Mouse (Mus musculus): ENCODE measurements around the gene Col13a1.

Col13a1 gene

DNA sequence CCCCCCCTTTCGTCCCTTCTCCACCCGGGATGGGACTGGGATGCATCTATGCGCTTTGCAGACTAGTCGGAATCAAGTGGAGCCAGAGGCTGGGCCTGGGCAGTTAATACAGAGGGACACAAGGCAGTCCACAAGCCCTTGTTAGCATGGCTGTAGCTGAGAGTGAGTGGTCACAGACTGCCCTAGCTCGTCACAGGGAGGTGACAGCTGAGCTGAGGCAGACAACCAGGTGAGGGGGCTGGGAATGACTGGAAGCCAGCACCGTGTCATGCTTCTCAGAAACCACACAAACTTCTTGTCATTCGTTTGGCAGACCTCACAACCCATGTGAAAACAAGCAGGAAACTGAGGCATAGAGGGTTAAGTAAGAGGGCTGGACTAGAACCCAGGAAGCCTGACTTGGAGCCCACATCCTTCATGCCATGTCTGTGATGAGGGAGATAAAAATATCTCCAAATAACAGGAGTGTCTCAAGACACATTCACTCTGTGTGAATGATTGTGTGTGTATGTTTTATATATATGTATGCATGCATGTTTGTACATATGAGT is 10.8 kb downstream of the Col13a1 start:
- DNase-seq (ENCODE audit: low spot score) = no peak

DNA sequence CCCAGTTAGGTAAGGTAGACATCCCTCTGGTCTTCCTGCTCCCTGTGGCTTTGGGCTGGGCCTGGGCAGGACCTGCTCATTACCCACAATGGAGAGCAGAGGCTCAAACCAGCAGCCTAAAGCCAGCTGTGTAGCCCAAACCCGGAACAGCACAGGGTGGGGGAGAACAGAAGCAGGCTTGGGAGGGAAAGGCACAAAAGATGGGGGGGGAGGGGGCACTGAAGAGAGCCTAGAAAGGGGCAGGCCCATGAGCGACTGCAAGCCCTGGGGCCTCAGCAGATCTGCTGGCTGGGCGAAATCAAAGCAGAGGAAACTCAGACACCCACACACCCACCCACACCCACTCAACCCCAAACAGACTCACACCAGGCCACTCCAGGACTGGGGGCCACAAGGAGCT is 11.7 kb downstream of the Col13a1 start:
- no peak for DNase-seq (ENCODE audit: low spot score)

DNA sequence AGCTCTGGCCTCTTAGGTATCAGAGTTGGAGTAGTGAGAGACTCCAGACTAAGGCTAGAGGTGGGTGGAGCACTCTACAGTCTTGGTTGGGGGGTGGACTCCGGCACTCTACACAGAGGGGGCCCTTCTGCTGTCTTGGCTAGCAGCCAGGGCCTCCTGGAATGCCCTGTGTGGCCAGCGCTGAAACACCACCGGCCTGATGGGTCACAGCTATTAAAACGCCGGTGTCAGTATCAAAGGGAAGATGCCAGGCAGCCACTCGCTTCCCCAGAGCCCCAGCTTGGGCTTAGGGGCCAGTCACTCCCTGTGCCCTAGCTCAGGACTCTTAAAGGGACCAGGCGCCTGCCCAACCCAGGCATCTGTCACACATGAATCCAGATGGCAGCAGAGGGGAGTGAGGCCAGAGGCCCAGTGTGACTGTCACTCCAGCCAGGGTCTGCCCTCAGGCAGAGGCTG is 13.5 kb downstream of the Col13a1 start:
- no peak for DNase-seq (ENCODE audit: low spot score)

DNA sequence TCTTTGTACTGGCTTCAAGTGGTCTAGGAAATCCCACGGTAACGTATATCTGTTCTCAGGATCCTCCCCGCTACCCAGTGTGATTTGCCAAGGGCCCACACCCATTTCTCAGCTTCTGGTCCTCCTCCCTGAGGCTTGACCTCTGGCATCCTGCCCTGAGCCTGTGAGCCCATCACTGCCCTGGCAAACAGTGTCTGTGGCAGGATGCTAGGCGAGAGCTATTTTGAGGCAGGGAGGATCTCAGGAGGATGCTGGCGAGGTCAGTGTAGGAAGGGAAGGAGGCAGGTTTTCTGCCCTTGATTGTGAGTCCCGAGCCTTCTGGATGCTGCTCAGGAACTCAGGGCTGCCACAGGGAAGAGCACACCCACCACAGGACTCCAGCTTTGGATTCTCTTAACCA is 22.2 kb downstream of the Col13a1 start:
- DNase-seq (ENCODE audit: low spot score) = no peak

DNA sequence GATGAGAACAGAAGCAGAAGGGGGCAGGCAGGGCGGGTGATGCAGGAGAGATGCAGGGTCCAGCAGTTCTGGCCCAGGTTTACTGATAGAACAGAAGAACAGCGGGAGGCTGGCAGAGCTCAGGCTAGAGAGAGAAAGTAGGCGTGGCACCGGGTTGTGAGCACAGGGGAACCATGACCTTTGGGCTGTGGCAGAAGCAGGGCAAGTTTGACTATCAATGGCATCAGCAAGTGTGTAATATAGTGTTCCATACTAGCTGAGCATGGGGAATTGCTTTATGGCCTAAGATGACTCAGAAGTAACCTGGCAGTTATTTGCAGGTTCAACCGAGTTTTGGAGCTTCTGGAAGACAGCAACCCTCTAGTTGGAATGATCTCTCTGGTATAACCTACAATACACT is 25.0 kb downstream of the Col13a1 start:
- no peak for DNase-seq (ENCODE audit: low spot score)

DNA sequence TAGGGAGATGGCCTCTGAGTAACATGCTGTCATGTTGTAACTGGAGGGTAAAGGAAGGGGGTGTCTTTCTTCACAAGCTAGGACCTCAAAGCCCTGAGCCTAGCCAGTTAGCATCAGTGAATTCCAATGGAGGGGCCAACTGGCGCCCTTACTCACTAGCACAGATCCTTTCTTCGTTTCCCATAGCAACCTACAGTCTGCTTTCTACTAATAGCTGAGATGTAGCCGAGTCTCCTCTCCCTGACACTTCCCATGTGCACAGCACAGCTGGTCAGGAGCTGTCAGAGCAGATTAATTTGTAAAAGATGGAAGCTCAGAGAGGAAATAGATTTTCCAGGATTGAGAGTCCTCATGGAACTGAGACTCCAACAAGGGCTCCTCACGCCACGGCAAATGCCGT is 29.4 kb downstream of the Col13a1 start:
- no peak for DNase-seq (ENCODE audit: low spot score)

DNA sequence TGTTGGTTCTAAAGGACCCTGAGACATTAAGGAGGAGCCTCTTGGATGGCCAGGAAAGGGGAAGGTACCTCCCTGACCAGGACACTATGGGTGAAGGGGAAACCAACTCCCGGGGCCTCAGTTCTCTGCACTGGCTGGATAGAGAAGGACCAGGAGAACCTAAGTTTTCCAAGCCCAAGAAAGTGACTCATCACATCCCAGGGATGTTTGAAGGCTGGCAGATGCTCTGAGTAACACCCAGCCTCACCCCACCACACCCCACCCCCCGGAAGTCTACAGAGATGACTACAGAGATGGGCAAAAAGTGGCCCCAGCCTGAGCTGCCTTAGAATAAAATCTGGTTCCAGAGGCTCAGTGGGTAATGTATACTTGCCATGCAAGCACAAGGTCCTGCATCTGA is 34.5 kb downstream of the Col13a1 start:
- no peak for DNase-seq (ENCODE audit: low spot score)

DNA sequence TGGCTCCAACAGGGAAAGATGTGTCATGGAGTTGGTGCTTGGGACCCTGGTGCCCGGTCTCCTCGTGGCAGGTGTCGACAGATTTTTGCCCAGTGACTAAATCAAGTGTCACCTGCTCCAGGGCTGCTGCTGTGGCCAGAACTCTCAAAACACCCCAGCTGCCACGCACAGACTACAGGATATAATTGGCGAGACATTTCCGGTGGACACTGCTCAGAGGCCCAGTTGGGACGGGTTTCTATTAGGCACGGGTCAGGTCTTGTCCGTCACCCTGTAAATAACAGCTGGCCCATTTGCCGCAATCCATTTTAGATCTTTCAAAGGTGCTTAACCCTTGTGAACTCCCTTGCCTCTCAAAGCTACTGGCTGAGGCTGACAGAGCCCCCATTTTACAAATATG is 35.4 kb downstream of the Col13a1 start:
- no peak for DNase-seq (ENCODE audit: low spot score)

DNA sequence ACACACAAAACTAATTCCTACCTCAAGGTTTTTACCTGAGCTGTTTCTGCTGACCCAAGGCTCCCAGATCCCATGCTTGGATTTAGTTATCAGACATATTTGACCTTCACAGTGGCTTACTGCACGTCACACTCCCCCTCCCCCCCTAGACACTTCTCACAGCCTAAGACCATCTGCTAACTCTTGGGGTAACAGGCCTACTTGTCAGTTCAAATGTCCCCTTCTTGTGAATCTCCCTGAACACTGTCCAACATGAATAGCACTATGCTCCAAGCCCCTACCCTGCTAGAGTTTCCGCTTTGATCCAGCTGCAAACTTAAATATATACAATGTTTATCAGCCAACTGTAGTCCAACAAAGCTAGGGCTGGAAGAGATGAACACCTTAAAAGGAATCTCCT is 36.2 kb downstream of the Col13a1 start:
- no peak for DNase-seq (ENCODE audit: low spot score)

DNA sequence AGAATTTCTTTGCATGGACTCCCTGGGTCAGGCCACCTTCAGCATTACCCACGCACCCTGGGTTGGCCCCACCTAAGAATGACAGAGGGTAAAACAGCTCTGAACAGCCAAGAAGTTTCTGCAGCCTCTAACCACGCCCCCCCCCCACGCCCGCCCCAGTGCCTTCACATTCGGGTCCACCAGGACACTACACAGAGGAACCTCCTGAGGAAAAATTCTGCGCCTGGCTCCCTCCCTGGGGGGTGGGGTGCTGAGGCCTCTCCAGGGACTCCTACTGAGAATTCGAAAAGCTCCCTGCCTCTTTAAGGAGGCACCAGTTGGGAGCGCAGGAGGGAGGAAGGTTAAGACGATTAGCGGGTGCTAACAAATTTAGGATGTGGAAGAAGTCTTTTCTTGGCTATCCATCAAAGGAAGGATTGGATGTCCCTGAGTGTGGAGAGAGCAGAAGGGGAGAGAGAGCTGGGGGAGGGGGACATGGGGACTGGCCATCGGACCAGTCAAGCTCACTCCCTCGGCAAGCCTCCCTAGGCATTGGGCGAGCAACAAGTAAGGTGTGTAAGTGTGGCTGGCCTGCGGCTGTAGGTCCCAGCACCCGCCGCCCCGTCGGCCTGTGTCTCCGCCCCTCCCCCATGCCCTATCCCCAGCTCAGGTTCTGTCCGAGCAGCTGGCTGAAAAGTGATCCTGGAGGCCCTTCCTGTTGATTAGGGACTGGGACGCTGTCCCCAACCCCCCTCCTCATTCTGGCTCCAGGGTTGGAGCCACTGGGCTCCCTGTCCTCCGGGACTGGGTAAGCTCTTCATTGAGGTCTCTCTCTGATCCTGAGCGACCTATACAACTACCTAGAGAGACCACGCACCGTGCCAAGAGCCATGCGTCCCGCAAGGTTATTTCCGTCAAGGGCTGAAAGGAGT is 42.4 kb downstream of the Col13a1 start:
- DNase-seq (ENCODE audit: low spot score) = no peak

DNA sequence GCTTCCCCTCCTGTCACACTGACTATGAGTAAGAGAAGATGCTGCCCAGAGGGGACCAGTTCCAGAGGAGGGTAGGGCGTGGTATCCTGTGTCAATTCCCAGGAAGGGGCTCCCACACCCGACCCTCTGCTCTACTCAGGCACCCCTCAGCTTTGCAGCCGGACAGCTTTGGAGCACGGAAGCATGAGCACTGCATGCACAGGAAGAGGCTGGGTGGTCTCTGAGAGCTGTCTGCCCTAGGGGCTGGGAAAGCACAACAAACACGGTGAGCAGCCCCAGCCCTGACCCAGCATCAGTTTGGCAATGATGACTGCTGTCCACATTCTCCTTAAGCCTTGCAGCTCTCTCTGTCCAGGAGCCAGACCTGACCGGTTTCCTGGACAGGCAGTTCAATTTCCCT is 47.2 kb downstream of the Col13a1 start:
- DNase-seq (ENCODE audit: low spot score) = no peak

DNA sequence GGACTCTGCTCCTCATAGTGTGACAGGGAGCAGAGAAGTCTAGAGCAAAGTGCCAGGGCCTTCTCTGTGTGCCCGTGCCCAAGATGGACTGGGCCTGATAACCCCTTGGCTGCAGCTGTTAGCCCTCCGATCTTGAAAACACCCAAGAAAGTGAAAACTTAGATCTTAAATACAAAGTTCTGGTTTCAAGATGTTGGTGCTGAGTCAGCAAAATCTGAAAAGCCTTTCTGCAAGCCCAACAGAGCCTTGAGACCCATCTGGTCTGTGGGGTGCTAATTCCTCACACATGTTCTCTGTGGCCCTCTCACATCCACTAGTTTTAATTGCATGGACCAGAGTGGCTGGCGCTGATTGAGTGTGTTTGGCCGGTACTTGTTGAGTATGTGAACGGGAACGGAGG is 49.0 kb downstream of the Col13a1 start:
- DNase-seq (ENCODE audit: low spot score) = no peak

DNA sequence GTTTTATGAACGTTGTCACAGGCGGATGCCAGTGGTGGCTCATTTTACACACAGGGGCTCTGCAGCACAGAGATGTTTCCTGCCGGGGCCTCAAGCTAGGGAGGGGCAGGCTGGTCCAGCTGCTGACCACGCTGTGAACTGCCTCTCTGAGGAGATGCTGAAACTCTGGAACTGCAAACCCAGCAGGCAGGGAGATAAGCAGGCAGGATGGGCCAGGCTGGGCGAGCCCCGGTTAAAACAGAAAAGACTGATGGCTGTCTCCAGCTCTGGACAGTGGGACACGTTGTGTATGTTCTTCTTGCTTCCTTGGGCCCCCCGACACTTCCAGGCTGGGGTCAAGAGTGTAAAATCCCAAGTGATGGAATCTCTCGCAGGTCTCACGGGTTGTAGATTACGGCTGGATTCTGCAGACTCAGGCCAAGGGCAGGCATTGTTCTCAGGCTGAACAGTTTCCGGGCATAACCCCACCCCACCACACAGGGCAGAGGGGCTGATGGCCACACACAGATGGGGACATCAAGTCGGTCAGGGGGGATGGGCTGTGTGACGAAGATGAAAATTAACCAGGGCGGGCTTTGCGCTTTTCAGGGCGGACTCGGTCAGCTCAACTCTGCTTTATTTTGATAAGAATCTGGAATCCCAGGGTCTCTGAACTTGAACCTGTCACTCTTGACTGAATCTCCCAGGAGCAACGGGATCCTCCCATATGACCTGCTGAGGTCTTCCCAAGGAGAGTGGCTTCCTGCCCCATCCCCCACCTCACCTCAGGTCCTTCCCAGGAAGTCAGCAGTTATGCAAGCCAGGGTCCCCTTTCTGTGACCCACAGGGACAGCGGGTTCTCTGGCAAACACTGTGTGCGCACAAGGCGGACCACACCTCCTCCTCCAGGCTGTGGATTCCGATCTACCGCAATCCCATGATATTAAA is 49.9 kb downstream of the Col13a1 start:
- DNase-seq (ENCODE audit: low spot score) = no peak

DNA sequence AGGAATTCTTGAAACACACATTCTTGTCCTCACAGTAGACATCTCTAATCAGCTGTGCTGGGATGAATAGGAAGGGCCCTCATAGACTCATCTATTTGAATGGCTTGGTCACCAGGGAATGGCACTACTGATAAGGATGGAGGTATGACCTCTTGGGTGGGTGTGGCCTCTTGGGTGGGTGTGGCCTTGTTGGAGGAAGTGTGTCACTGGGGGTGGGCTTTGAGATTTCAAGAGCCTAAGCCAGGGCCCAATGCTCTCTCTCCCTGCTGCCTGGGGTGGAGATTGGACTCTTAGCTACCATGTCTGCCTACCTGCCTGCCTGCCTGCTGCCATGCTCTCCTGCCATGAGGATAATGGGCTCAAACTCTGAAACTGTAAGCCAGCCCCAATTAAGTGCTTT is 53.2 kb downstream of the Col13a1 start:
- DNase-seq (ENCODE audit: low spot score) = no peak

DNA sequence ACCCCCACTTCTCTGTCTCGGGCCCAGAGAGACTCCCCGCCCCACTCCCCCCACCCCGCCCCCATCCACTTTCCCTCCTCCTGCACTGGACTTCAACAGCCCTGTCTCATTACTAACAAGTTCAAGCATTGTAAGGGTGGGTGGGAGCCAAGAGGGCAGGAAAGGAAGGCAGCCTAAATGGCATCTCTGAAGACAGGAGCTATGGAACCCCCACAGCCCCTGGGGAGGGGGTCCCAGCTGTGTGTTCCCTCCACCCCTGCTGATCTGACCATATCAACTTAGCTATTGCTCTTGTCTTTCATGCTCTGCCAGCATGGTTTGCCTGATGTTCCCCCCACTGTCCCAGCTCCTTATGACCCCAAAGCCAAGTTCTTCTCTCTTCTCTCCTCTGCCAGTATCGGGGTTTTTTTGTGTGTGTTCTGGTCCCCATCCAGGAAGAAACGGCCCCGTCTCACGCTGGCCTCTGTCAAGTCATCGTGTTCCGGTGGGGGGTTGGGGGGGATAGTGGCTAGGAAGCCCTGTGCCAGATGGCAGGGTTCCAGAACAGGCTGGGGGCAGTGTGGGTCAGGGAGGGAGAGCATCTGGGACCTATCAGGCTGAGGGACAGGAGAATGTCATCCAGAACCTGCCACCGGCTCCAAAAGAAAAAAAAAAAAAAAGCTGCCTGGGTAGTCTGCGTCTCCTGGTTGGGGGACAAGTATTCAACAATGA is 58.1 kb downstream of the Col13a1 start:
- DNase-seq (ENCODE audit: low spot score) = no peak

DNA sequence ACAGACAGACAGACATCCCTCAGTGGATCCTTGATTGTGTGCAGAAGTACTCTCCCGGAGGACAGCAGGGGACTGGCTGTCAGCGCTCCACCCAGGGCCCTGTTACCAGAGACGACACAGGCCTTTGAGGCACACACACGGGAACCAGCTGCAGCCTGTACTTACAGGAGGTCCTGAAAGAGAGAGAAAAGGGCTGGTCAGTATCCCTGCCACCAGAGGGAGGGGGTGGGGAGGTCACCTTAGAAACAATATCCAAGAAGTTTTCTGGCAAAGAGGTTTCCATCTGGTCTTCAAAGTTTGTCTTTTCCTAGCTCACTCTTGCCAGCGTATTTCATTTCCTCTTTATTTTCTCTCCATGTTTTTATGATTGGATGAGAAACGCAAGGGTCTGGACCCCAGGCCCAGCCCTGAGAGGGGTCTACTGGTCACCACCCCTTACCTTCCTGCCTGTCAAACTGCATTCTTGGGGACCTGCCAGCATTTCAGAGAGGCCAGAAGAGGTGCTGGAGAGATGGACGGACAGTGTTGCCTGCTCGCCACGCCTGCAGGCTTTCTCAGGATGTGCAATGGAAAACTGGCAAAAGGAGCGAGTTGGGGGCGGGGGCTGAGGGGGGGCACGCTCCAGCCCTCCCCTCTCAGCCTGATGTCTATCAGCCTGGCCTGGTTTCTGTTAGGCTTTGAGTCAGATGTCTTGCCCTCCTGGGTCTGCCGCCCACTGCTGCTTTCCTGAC is 58.8 kb downstream of the Col13a1 start:
- DNase-seq (ENCODE audit: low spot score) = no peak

DNA sequence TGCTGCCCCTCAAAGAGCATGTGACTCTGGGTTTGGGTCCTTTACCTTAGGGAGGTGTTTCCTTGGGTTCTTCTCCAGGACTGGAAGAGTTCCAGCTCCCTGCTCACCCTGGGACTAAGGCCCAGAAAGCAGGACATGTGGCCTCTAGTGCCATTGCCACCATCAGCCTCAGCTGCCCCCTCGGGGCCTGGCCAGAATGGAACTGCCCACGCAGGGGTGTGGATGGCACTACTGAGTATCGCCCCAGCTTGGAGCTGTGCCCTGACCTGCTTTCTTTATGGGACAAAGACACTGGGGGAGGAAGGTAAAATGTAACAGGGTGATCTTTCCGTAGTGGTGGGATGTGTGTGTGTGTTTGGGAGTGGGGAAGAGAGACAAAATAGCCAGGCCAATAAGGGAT is 59.4 kb downstream of the Col13a1 start:
- DNase-seq (ENCODE audit: low spot score) = no peak

DNA sequence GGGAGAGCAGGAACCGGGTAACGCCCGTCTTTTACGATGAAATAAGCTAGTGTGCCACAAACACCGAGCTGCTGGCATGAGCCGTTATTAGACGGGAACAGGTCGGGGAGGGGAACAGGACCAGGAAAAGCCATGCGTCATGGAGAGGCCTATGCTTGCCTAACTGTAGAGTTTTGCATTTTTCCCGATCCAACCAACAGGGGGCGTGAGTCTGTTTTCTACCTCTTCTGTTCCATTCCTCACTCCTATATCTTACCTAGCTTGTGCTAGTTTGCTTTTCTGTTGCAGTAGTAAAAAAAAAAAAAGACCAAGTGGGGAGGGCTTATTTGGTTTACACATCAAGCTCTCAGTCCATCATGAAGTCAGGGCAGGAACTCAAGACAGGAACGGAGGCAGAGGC is 61.8 kb downstream of the Col13a1 start:
- DNase-seq (ENCODE audit: low spot score) = no peak

DNA sequence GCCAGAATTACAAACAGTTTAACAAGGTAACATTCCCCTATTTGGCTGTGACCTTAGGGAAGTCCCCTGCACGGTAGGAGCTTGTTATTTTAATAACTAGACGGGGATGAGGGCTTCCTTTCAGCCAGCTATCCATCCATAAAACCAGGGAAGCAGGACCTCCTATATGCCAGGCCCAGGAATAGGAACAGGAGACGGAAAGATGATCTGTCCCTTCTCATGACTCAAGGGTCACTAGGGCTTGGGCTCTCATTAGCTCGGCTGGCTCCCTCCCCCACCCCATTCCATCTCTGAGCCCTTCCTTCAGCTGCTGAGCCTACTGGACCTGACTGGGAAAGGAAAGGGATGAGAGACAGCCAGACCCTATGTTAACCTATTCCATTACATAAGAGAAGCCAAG is 67.1 kb downstream of the Col13a1 start:
- no peak for DNase-seq (ENCODE audit: low spot score)

DNA sequence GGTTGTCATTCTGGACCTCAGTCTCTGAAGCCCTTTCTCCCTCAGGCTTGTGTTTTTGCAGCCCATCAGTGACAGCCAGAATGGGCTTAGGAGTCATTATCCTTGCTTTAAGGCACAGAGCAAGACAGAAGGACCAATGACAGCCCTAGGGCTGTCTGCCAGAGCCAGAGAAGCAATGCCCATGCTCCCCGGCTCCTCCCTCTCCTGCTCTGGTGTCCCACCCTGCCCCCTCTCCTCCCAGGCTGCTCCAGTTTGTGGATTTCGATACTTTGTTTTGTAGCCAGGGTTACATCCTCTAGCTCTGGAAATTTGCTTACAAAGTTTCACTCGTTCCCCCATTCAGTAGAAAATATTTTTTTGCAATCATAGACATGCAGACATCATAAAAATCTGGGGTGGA is 69.9 kb downstream of the Col13a1 start:
- DNase-seq (ENCODE audit: low spot score) = no peak

DNA sequence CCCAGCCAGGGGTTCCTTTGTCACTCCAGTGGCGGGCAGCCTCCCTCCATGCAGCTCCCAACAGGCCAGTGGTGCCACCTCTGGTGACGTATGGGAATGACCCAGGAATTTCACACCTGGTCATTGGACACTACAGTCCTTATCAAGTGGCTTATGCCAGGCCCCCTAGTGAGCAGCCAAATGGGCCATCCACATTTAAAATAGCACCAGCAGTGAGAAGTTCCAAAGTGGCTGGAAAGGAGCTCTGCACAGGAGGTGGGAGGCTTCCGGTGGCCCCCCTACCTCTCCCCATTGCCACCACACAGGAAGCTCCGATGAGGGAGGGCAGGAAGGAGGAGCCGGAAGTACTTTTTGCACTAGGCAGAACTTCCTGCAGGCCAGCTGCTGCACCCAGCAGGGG is 72.7 kb downstream of the Col13a1 start:
- DNase-seq (ENCODE audit: low spot score) = no peak
